Mouse (Mus musculus): ENCODE results near the gene Rpl15.
"Not testable (repeated sequence)": the region's sequence is repeated elsewhere in the genome, so short reads cannot be mapped to it uniquely, and the experiment has no call there.

Rpl15 gene

DNA sequence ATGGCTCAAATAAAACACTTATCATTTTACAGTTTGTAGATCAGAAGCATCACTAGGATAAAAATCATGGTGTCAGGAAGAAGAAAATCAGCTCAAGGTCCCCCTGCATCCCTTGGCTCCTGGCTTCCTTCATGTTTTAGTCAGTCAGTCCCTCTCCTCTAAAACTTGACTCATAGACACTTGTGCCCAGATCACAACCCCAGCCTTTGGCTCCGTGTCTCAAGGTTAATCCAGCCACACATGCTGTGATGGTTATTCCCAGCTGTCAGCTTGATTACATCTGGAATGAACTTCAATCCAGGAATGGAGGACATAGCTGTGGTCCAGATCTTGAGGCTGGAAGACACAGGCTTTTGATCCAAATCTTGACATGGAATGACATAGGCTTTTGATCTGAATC lies 3.3 kb upstream of the Rpl15 start:
- ChIA-PET CTCF (interaction anchor here in 1 of 4 experiments (1.8 kb wide), 1 partner anchor 10 kb away, joined by 6 read pairs; no protein-coding TSS in a partner anchor), POLR2A (interaction anchor here in 2 of 4 experiments (1.8 to 13.7 kb wide), 2 partner anchors 7 to 36 kb away, joined by 6 to 169 read pairs; partner anchors contain the start of gene Nr1d2 (in 1 of the 2))

DNA sequence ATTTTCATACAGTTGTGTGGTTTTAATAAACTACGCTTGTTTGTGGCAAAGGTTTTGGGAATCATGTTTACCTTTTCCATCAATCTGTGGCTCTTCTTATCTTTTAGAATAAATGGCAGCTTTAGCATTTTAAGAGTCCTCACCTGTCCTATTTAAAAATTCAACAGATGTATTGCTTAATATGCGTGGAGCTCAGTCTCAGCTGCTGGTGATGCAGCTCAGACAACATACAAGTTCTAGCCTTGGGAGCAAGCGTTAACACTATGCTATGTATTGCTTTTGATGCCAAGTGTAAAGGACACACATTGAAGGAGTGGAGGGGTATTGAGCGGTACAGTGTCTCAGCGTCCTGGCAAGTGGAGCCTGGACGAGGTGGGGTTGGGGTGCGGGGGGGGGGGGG lies 475 bp upstream of the Rpl15 start:
- ChIA-PET CTCF (interaction anchor here in 1 of 4 experiments (1.0 to 1.3 kb wide), 2 partner anchors 13 to 61 kb away, joined by 4 read pairs; no protein-coding TSS in a partner anchor), POLR2A (interaction anchor here in 3 of 4 experiments (0.6 to 13.7 kb wide), 22 partner anchors 8 to 622 kb away, joined by 3 to 371 read pairs (median 17); partner anchors contain the start of genes Nr1d2 (in 2 of the 3) and Ube2e2 (in 1 of the 3))

GRCm38 (mm10) chr14:18269947-18270528 lies 1.2 kb downstream of the Rpl15 start:
- POLR2A ChIA-PET: interaction anchor here (0.5 to 13.7 kb wide), 60 partner anchors 8 to 1567 kb away, joined by 3 to 371 read pairs (median 6); partner anchors contain the start of gene Nr1d2 (in 3 of the 4)
- CTCF ChIA-PET: not testable (repeated sequence)

DNA sequence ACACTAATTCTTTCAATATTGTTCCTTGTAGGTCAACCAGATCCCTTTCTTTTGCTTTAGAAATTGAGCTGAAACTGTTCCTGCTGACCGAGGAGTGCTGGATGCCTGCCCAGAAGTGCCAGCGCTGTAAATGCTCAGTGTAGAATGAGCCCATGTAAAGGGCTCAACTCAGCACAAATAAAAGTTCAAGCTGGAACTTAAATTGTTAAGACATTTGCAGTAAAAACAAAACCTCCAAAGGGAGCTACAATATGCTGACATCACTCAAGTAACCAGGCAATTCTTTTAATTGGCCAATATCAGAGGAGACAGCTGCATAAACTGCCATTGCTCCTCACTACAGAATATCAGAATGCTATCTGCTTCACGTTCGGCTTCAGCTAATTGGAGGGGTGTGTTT lies 7.8 kb downstream of the Rpl15 start:
- ChIA-PET CTCF (interaction anchor here in 1 of 4 experiments (0.6 kb wide), 1 partner anchor 24 kb away, joined by 9 read pairs; no protein-coding TSS in a partner anchor), POLR2A (interaction anchor here in 2 of 4 experiments (1.4 to 13.7 kb wide), 4 partner anchors 11 to 27 kb away, joined by 3 to 371 read pairs (median 87); partner anchors contain the start of gene Nr1d2 (in 1 of the 2))

GRCm38 (mm10) chr14:18261203-18261602 lies 10.0 kb downstream of the Rpl15 start:
- CTCF ChIA-PET: interaction anchor here in 2 of 4 experiments (0.5 to 0.8 kb wide), 4 partner anchors 22 to 603 kb away, joined by 3 read pairs; partner anchors contain the start of gene Nr1d2 (in 1 of the 2)
- POLR2A ChIA-PET: interaction anchor here in 3 of 4 experiments (0.6 to 13.2 kb wide), 7 partner anchors 8 to 23 kb away, joined by 3 to 371 read pairs (median 8); partner anchors contain the start of genes Nkiras1 (in 2 of the 3), Nr1d2 (in 2 of the 3) and Rpl15 (in 2 of the 3)

GRCm38 (mm10) chr14:18242638-18243130 lies 28.5 kb downstream of the Rpl15 start:
- ChIA-PET CTCF (no interaction called here), POLR2A (interaction anchor here in 2 of 4 experiments (1.0 to 17.7 kb wide), 3 partner anchors 10 to 26 kb away, joined by 3 to 371 read pairs (median 164); partner anchors contain the start of genes Nkiras1 (in 2 of the 2) and Rpl15 (in 2 of the 2))

DNA sequence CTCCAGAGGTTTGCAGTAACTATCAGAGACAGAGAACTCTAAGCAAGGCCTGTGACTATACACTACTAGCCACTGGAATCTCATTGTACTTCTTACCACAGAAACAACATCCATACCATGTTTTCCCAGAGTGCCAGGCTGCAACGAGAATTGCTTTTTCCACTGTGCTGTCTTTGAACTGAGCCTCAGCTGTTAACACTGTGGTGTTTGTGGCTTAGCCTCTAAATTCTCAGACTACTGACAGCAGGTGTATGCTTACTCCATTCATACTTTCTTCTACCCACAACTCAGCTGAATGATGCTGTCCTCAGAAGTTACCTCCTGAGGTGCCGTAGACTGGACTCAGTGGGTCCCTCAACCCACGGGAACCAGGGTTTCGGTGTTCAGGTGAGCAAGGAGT lies 29.4 kb downstream of the Rpl15 start:
- POLR2A ChIA-PET: interaction anchor here in 2 of 4 experiments (0.7 to 17.7 kb wide), 3 partner anchors 11 to 27 kb away, joined by 3 to 371 read pairs (median 164); partner anchors contain the start of genes Nkiras1 (in 2 of the 2) and Rpl15 (in 2 of the 2)
- CTCF ChIA-PET: no interaction called here

DNA sequence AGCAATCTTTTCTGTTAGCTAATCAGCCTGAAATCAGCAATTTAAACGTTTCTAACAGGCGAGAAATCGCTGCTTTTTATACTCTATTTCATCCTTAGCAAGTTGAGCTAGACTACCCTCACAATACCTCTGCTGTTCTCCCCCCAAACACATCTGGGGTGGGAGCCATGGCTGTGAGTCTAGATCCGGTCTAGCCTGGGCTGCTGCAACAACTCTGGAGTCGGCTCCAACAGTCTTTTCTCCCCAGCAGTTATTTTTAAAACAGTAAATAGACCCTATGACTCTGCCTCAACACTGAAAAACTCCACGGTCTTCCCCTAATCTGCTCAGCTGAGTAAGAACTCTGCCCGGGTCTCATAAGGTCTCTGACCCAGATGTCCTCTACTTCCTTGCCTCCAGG lies 31.1 kb downstream of the Rpl15 start:
- POLR2A ChIA-PET: interaction anchor here in 3 of 4 experiments (0.9 to 17.7 kb wide), 9 partner anchors 9 to 36 kb away, joined by 3 to 371 read pairs (median 4); partner anchors contain the start of genes Nkiras1 (in 2 of the 3) and Rpl15 (in 2 of the 3)
- CTCF ChIA-PET: no interaction called here

- ChIA-PET CTCF (interaction anchor here in 3 of 4 experiments (0.6 to 1.1 kb wide), 3 partner anchors 22 to 52 kb away, joined by 3 to 9 read pairs (median 4); no protein-coding TSS in a partner anchor), POLR2A (interaction anchor here (0.5 to 17.7 kb wide), 35 partner anchors 10 to 948 kb away, joined by 3 to 371 read pairs (median 4); partner anchors contain the start of genes Nkiras1 (in 4 of the 4) and Rpl15 (in 3 of the 4))
Measured at GRCm38 (mm10) chr14:18238750-18239731, 32.1 kb downstream of the Rpl15 start, which contains the start of gene Nr1d2. Nr1d2 (minus strand) TSS chr14:18239127.

DNA sequence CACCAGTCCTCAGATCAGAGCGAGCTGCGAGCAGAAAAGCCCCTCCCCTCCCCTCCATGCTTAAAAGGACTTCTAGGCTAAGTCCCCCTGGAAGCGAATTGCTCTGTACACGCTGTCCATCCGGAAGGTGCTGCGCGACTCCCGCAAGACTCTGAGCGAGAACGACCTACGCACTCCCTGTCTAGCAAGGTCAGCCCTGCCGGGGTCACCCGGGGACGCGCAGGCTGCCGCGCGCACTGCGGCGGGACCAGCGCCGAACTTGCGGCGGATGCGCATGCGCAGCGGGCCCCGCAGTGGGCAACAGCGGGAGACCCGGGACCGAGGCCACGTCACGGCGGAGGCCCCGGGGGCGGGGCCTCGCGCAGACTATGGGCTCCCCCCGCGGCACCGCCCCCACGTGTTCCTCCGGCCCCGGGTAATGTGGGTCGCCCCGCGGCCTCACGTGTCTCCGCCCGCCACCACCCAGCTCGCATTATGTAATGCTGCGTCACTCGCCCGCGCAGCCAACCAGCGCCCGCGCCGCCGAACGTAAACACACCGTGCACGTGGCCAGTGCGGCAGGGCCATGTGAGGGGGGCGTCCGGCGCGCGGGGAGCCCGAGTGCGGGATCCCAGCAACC lies 33.0 kb downstream of the Rpl15 start:
- ChIA-PET CTCF (interaction anchor here in 1 of 4 experiments (1.1 kb wide), 1 partner anchor 23 kb away, joined by 3 read pairs; no protein-coding TSS in a partner anchor), POLR2A (interaction anchor here in 3 of 4 experiments (0.5 to 17.7 kb wide), 25 partner anchors 10 to 655 kb away, joined by 3 to 371 read pairs (median 4); partner anchors contain the start of genes Nkiras1 (in 3 of the 3) and Rpl15 (in 3 of the 3))

GRCm38 (mm10) chr14:18237381-18237780 lies 33.8 kb downstream of the Rpl15 start:
- CTCF ChIA-PET: no interaction called here
- POLR2A ChIA-PET: interaction anchor here in 3 of 4 experiments (0.6 to 17.7 kb wide), 19 partner anchors 9 to 656 kb away, joined by 3 to 371 read pairs (median 4); partner anchors contain the start of genes Nkiras1 (in 3 of the 3) and Rpl15 (in 3 of the 3)

GRCm38 (mm10) chr14:18236496-18237235 lies 34.5 kb downstream of the Rpl15 start:
- POLR2A ChIA-PET: interaction anchor here in 3 of 4 experiments (0.6 to 17.7 kb wide), 13 partner anchors 8 to 333 kb away, joined by 3 to 371 read pairs (median 6); partner anchors contain the start of genes Nkiras1 (in 3 of the 3) and Rpl15 (in 3 of the 3)
- CTCF ChIA-PET: not testable (repeated sequence)

GRCm38 (mm10) chr14:18233981-18234960 lies 36.9 kb downstream of the Rpl15 start:
- POLR2A ChIA-PET: interaction anchor here in 2 of 4 experiments (0.8 to 17.7 kb wide), 4 partner anchors 9 to 34 kb away, joined by 3 to 371 read pairs (median 84); partner anchors contain the start of genes Nkiras1 (in 2 of the 2) and Rpl15 (in 2 of the 2)
- CTCF ChIA-PET: no interaction called here

- POLR2A ChIA-PET: interaction anchor here in 2 of 4 experiments (0.7 to 17.7 kb wide), 3 partner anchors 20 to 36 kb away, joined by 3 to 371 read pairs (median 164); partner anchors contain the start of genes Nkiras1 (in 2 of the 2) and Rpl15 (in 2 of the 2)
- CTCF ChIA-PET: no interaction called here
Measured at GRCm38 (mm10) chr14:18233076-18233475, 38.1 kb downstream of the Rpl15 start.

DNA sequence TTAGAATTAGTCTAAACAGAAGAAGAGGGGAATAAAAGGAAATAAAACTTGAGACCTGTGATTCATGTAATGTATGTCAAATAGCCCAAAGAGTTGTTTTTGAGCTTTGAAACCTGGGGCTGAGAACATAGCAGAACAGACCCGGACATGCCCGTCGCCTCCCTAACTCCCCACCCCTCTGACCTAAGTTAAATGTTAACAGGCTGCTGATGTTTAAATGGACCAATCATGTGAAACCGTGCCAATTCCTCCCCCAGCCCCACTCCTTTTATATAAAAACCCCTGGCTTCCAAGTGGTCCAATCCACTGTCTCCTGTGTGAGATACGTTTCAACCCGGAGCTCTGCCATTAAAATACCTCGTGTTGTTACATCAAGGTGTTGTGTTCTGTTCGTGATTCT lies 39.3 kb downstream of the Rpl15 start:
- CTCF ChIA-PET, POLR2A ChIA-PET: not testable (repeated sequence)
